In genomic region chr5:66105946-66106345, GRCm38 (mm10) we compare ENCODE assay signal across 12 mouse cellular contexts.
A peak's percentile ranks its signal among the peaks of the same experiment; 100 is the strongest.
DNase-seq lines count a peak whose midpoint lies in the region; ATAC-seq and TF ChIP-seq lines count a peak whose summit lies in the region.
"Had no signal": no experiment of that assay in that cellular context is flagged by ENCODE, and none has a peak within 500 bp of the region (broad histone marks: within the 10 kb centered on the region; RNA-seq: fewer than 3 reads in every experiment).

No protein-coding gene starts in this region.

- no peak for TF ChIP-seq POLR2A in liver, adult 2 months (IDR thresholded peaks at IDR 0.05; ENCODE audit: extremely low read depth, insufficient read depth, low read length)

- H3K36me3 ChIP-seq in liver, adult 2 months (ENCODE audit: control insufficient read depth, insufficient read depth, low read length): peaks cover 2% of the 10 kb centered on the region; the same call in 1 of the 2 replicates
- no peaks in the 10 kb centered on the region for H3K36me3 ChIP-seq in lung, embryonic 16.5 days (ENCODE audit: control insufficient read depth, insufficient read depth, low read length)
- H3K36me3 ChIP-seq in stomach, postnatal 0 days (ENCODE audit: control insufficient read depth, insufficient read depth, low read length): no peaks in the 10 kb centered on the region
- H3K36me3 ChIP-seq: limb, embryonic 10.5 days had no signal

- H3K27me3 ChIP-seq in liver, adult 2 months (ENCODE audit: control insufficient read depth, insufficient read depth, low read length): no peaks in the 10 kb centered on the region
- H3K27me3 ChIP-seq in lung, embryonic 16.5 days (ENCODE audit: control insufficient read depth, insufficient read depth, low read depth, low read length): no peaks in the 10 kb centered on the region
- no peaks in the 10 kb centered on the region for H3K27me3 ChIP-seq in stomach, postnatal 0 days (ENCODE audit: control insufficient read depth, insufficient read depth, low read length)

- DNase-seq in liver, adult 2 months (ENCODE audit: extremely low read depth, low read depth, low spot score): peak; percentile 97
- DNase-seq in liver: no peak
- peak; percentile 49 for DNase-seq in fibroblast of lung, adult 2 months (ENCODE audit: low read depth)
- DNase-seq in stomach, postnatal 0 days (ENCODE audit: low spot score): no peak
- no peak for DNase-seq in kidney, postnatal 36 days
- DNase-seq in kidney, postnatal 14 days: no peak
- DNase-seq: cerebellum, adult 9-11 months; heart, postnatal 14 days had no signal

- no peak for TF ChIP-seq EP300 in stomach, postnatal 0 days (optimal IDR thresholded peaks at IDR 0.05)

- WGBS in liver, adult 2 months: 18% methylated on average over 7 of the region's 7 CpGs
- WGBS in lung, embryonic 16.5 days: 39% methylated on average over 7 of the region's 7 CpGs
- 60% methylated on average over 7 of the region's 7 CpGs for WGBS in stomach, postnatal 0 days

- H3K9me3 ChIP-seq in lung, embryonic 16.5 days (ENCODE audit: control insufficient read depth, low read length): no peaks in the 10 kb centered on the region
- H3K9me3 ChIP-seq in stomach, postnatal 0 days (ENCODE audit: control insufficient read depth, low read length): no peaks in the 10 kb centered on the region
- H3K9me3 ChIP-seq: limb, embryonic 10.5 days had no signal

- H3K9ac ChIP-seq in liver, adult 2 months (ENCODE audit: low read depth, low read length): no peak overlapping the region; the same call in 1 of the 2 replicates
- H3K9ac ChIP-seq in lung, embryonic 16.5 days (ENCODE audit: low read length): no peak overlapping the region
- no peak overlapping the region for H3K9ac ChIP-seq in stomach, postnatal 0 days (ENCODE audit: low read length)

- peak; percentile 66 for ATAC-seq in lung, embryonic 16.5 days (ENCODE audit: low read depth)
- no peak for ATAC-seq in stomach, postnatal 0 days (ENCODE audit: low FRiP score, low TSS enrichment)
- ATAC-seq in frontal cortex, adult (ENCODE audit: low TSS enrichment): no peak
- ATAC-seq: midbrain, embryonic 16.5 days had no signal

- no peak overlapping the region for H3K4me3 ChIP-seq in liver, adult 2 months (ENCODE audit: insufficient read depth, low read depth, low read length)
- H3K4me3 ChIP-seq in lung, embryonic 16.5 days (ENCODE audit: low read length): no peak overlapping the region
- H3K4me3 ChIP-seq in stomach, postnatal 0 days (ENCODE audit: low read depth, low read length): no peak overlapping the region
- H3K4me3 ChIP-seq: limb, embryonic 10.5 days had no signal

- peak overlapping the region; percentile 99 for H3K27ac ChIP-seq in liver, adult 2 months (replicated peaks; ENCODE audit: insufficient read depth, low read depth, low read length)
- peak overlapping the region; percentile 62 for H3K27ac ChIP-seq in lung, embryonic 16.5 days (ENCODE audit: low read length)
- H3K27ac ChIP-seq in stomach, postnatal 0 days (replicated peaks): peak overlapping the region; percentile 13; the same call in 1 of the 2 replicates
- H3K27ac ChIP-seq: limb, embryonic 10.5 days had no signal

- no peak for TF ChIP-seq CTCF in liver, adult 2 months (IDR thresholded peaks at IDR 0.05; ENCODE audit: low read depth, low read length)
- TF ChIP-seq CTCF in stomach, postnatal 0 days (IDR thresholded peaks at IDR 0.05; ENCODE audit: low read depth): no peak

- H3K4me1 ChIP-seq in liver, adult 2 months (ENCODE audit: control insufficient read depth, insufficient read depth, low read length): peaks cover 32% of the 10 kb centered on the region
- peaks cover 12% of the 10 kb centered on the region; the same call in 1 of the 2 replicates for H3K4me1 ChIP-seq in lung, embryonic 16.5 days (replicated peaks; ENCODE audit: control insufficient read depth, insufficient read depth, low read length)
- no peaks in the 10 kb centered on the region for H3K4me1 ChIP-seq in stomach, postnatal 0 days (replicated peaks; ENCODE audit: control insufficient read depth, insufficient read depth)
- H3K4me1 ChIP-seq: limb, embryonic 10.5 days had no signal

- no peak overlapping the region for H3K4me2 ChIP-seq in lung, embryonic 16.5 days (ENCODE audit: low read depth, low read length)
- H3K4me2 ChIP-seq in stomach, postnatal 0 days (replicated peaks; ENCODE audit: low read depth): no peak overlapping the region

- H3K79me2 ChIP-seq in liver, adult 2 months (ENCODE audit: control insufficient read depth, insufficient read depth, low read length): peaks cover 38% of the 10 kb centered on the region; the same call in 1 of the 2 replicates

Comparison
In these comparisons a context has a peak if more than half of its experiments do, and no peak if none do; other contexts are left out.
1. DNase-seq: peak in liver, adult 2 months (single experiment) and fibroblast of lung, adult 2 months (single experiment); none in liver (single experiment), stomach, postnatal 0 days (single experiment), kidney, postnatal 36 days (0 of 2) and kidney, postnatal 14 days (single experiment).
2. H3K27ac ChIP-seq: peak in every context shown above with its lines; median percentile 99 in liver, adult 2 months; 62 in lung, embryonic 16.5 days; 13 in stomach, postnatal 0 days.